Mouse (Mus musculus) left cerebral cortex, adult 2 months (tissue): ENCODE data around the gene D630039A03Rik. TPM values are rescaled to one million over a fixed set of nuclear protein-coding genes. Genes with fewer than 3 reads are reported as not detected.

Experiments used
- DNase-seq, 2 experiments: peaks; one replicate each; pipeline ENCODE4 v3.0.0; 2021 to 2022; ENCODE audit warnings: low spot score in 2 of 2, mixed read lengths in 1 of 2; ENCODE audit errors: extremely low spot score in 1 of 2
- H3K27ac ChIP-seq: fragments of 200-600 bp; 2 replicates; pipeline ENCODE4 v1.8.1; 2022
- H3K4me3 ChIP-seq: fragments of 200-600 bp; 2 replicates; pipeline ENCODE4 v1.8.1; 2022
- CTCF ChIP-seq: fragments of 200-600 bp; IDR thresholded peaks from 2 replicates; pipeline ENCODE4 v1.8.1; 2022; ENCODE audit warnings: antibody characterized with exemption, mild to moderate bottlenecking, moderate library complexity
- intact Hi-C: fragments of 180-260 bp; cut with DNase I; formaldehyde crosslinking; loops from one replicate; pipeline ENCODE4 v1.15.1; 2025
- total RNA-seq, 2 experiments: library from RNA; stranded (reverse); gene quantifications; 2 replicates each; pipeline ENCODE4 v1.2.3; 2021

Gene D630039A03Rik
- total RNA-seq, 2 experiments from 2014 or later = 0.27 to 0.42 TPM

DNA sequence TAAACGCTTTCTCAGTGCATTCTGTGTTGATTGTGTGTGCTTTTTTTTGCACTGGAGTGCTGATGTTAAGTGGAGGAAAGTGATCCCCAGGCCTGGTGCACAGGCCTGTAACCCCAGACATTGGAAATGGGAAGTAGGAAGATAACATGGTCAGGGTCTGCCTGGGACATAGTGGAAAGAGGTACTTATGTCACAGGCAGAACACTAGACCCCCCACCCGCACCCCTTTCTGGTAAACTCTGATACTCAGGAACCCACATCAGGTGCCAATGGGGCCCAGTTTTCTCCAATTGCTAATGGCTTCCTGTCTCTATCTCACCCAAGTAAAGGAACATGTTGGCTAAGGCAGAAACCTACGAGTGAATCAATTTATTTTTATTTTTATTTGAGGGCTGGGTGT lies 31.6 kb downstream of the D630039A03Rik start:
- no peak for DNase-seq
- no peak overlapping the region for H3K27ac ChIP-seq
- intact Hi-C loops = loop anchor here (10.0 kb wide), 1 partner anchor 510 kb away; no protein-coding TSS in a partner anchor
- H3K4me3 ChIP-seq = no peak overlapping the region
- no peak for TF ChIP-seq CTCF

GRCm38 (mm10) chr4:57883520-57884421 lies 32.3 kb downstream of the D630039A03Rik start:
- Histone ChIP-seq H3K27ac (no peak overlapping the region), H3K4me3 (no peak overlapping the region)
- DNase-seq = no peak
- no peak for TF ChIP-seq CTCF
- intact Hi-C loops = loop anchor here (10.0 kb wide), 1 partner anchor 509 kb away; no protein-coding TSS in a partner anchor

- Histone ChIP-seq H3K4me3 (no peak overlapping the region), H3K27ac (no peak overlapping the region)
- intact Hi-C loops = loop anchor here (2.0 to 10.0 kb wide), 2 partner anchors 207 to 505 kb away; no protein-coding TSS in a partner anchor
- peak; percentile 92 for TF ChIP-seq CTCF
- peak; percentile 76 to 87 for DNase-seq
Measured at GRCm38 (mm10) chr4:57879804-57880357, 36.2 kb downstream of the D630039A03Rik start.

DNA sequence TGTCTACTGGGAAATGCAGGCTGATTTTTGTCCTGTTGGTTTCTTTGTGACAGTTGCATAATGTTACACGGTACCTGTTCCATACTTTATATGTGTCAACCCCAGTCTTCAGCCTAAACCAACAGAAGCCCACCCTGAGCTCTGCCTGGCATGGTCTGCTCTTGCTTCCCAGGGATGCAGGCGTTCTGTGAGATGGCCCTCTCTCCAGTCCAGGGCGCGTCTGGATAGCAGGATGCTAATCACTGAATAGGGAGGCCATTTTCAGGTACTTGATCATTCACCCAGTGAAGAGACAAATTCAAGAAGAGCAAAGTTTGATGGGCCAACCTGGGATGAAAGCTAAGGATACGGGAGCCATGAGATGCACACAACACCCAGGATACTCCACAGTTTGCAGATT lies 37.0 kb downstream of the D630039A03Rik start:
- Histone ChIP-seq H3K27ac (no peak overlapping the region), H3K4me3 (no peak overlapping the region)
- intact Hi-C loops = no loop called here
- no peak for DNase-seq
- TF ChIP-seq CTCF = no peak

DNA sequence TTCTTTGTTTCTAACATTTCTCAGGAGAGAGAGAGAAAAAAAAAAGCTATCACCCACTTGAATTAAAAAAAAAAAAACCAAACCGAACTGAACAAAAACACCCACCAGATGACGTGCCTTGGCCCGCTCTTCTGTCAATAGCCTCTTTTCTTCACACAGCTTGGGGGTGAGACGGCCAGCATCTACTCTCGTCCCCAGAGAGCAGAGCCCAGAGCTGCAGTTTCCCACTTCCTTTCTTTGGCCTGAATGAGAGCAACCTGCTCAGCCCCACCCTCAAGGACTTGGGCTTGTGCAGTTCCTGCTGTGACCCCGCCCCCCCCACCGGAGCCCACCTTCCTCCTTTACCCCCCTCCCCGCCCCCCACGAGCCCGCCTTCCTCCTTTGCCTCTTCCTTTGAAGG lies 48.6 kb downstream of the D630039A03Rik start:
- DNase-seq = no peak
- no peak for TF ChIP-seq CTCF
- intact Hi-C loops = no loop called here
- Histone ChIP-seq H3K4me3 (no peak overlapping the region), H3K27ac (no peak overlapping the region)

DNA sequence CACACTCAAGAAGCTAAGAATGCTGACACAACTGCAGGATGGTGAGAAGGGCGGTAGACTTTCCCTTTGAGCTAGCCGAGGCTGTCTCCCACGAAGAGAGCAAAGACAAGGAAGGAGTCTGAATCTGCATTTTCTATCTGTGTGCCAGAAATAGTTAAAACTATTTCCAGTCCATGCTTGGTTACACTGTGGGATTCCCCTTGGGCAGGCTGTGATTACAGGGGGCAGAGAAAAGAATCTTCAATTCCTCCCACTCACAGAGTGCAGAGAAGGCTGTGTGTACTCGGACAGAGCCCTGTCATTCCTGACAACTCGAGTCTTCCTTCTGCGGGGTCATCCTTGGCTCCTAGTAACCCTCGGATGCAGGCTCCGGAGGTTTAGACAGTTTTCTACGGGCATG lies 49.1 kb downstream of the D630039A03Rik start:
- no peak for DNase-seq
- H3K4me3 ChIP-seq = no peak overlapping the region
- H3K27ac ChIP-seq = peak overlapping the region; percentile 36; the same call in 1 of the 2 replicates
- intact Hi-C loops = no loop called here
- TF ChIP-seq CTCF = no peak

GRCm38 (mm10) chr4:57866088-57866487 lies 50.0 kb downstream of the D630039A03Rik start:
- intact Hi-C loops = no loop called here
- no peak for DNase-seq
- TF ChIP-seq CTCF = no peak
- no peak overlapping the region for H3K4me3 ChIP-seq
- no peak overlapping the region for H3K27ac ChIP-seq

GRCm38 (mm10) chr4:57862269-57862986 lies 53.7 kb downstream of the D630039A03Rik start:
- intact Hi-C loops = no loop called here
- no peak overlapping the region for H3K27ac ChIP-seq
- H3K4me3 ChIP-seq = no peak overlapping the region
- no peak for TF ChIP-seq CTCF
- DNase-seq = no peak

GRCm38 (mm10) chr4:57861856-57862255 lies 54.2 kb downstream of the D630039A03Rik start:
- intact Hi-C loops = no loop called here
- Histone ChIP-seq H3K4me3 (no peak overlapping the region), H3K27ac (no peak overlapping the region)
- DNase-seq = no peak
- TF ChIP-seq CTCF = no peak

DNA sequence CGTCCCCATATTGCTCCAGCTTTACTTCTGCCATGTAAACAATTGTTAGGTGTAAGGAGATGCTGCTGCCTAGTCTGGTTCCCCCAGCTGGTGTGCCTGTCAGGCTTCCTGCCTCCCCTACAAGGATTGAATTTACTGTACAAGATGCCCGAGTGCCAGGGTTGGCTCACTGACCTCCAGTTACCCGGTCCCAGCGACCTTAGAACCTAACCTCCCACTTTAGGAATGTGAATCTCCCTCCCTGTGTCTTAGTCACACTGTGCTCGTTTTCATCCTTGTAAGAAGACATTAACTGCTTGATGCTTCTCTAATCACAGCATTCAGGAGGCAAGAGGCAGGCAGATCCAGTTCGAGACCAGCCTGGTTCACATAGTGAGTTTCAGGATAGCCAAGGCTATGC lies 54.9 kb downstream of the D630039A03Rik start:
- TF ChIP-seq CTCF = no peak
- Histone ChIP-seq H3K27ac (no peak overlapping the region), H3K4me3 (no peak overlapping the region)
- DNase-seq = no peak
- intact Hi-C loops = no loop called here

- intact Hi-C loops = no loop called here
- Histone ChIP-seq H3K4me3 (no peak overlapping the region), H3K27ac (no peak overlapping the region)
- no peak for DNase-seq
- no peak; the same call in 1 of the 2 replicates for TF ChIP-seq CTCF
Measured at GRCm38 (mm10) chr4:57860204-57860611, 55.9 kb downstream of the D630039A03Rik start.

Other genes starting within 250 kb of the D630039A03Rik start
- 10 to 100 TPM; 41.5 to 44.8 TPM for gene Akap2, start 198.6 kb downstream of the D630039A03Rik start, total RNA-seq
- 100 to 1,000 TPM in 1 of 2 experiments, 10 to 100 TPM in 1; 96.7 to 102 TPM for gene Txn1, start 40.1 kb upstream of the D630039A03Rik start, total RNA-seq
- gene Txndc8, start 92.8 kb upstream of the D630039A03Rik start, total RNA-seq = not detected